Mouse (Mus musculus) layer of hippocampus, adult 8-10 months (tissue): Measurements from ENCODE around the gene Tlr5. TPM values are rescaled to one million over a fixed set of nuclear protein-coding genes. Genes with fewer than 3 reads are reported as not detected.

Experiments used
- DNase-seq, 2 experiments: peaks; one replicate each; pipeline ENCODE4 v3.0.0; 2022; ENCODE audit warnings: low spot score in 2 of 2
- total RNA-seq, 4 experiments: library from RNA; stranded (reverse); gene quantifications; 2 replicates each; pipeline ENCODE4 v1.2.4; 2022

Tlr5 gene
- total RNA-seq, 4 experiments from 2014 or later = 0.18 to 0.55 (median 0.38) TPM

GRCm38 (mm10) chr1:182990092-182990762 is 35.6 kb downstream of the Tlr5 start:
- no peak for DNase-seq

- DNase-seq = peak in 1 of 2 experiments; percentile 71
Observed at GRCm38 (mm10) chr1:182991002-182991778, 36.6 kb downstream of the Tlr5 start.

Other genes starting within 250 kb of the Tlr5 start
- gene Ccdc185, start 205.6 kb upstream of the Tlr5 start, total RNA-seq = under 1 TPM in 3 of 4 experiments, not detected in 1; 0.18 to 0.25 (median 0.20) TPM
- gene Susd4, start 190.9 kb upstream of the Tlr5 start, total RNA-seq = 100 to 1,000 TPM; 116 to 129 (median 123) TPM